Mouse (Mus musculus) left cerebral cortex, adult 2 months (tissue): Measurements from ENCODE around the gene Htr2c. TPM values are rescaled to one million over a fixed set of nuclear protein-coding genes. Genes with fewer than 3 reads are reported as not detected.

Experiments used
- DNase-seq, 2 experiments: peaks; one replicate each; pipeline ENCODE4 v3.0.0; 2021 to 2022; ENCODE audit warnings: low spot score in 2 of 2, mixed read lengths in 1 of 2; ENCODE audit errors: extremely low spot score in 1 of 2
- H3K27ac ChIP-seq: fragments of 200-600 bp; 2 replicates; pipeline ENCODE4 v1.8.1; 2022
- H3K4me3 ChIP-seq: fragments of 200-600 bp; 2 replicates; pipeline ENCODE4 v1.8.1; 2022
- CTCF ChIP-seq: fragments of 200-600 bp; IDR thresholded peaks from 2 replicates; pipeline ENCODE4 v1.8.1; 2022; ENCODE audit warnings: antibody characterized with exemption, mild to moderate bottlenecking, moderate library complexity
- intact Hi-C: fragments of 180-260 bp; cut with DNase I; formaldehyde crosslinking; loops from one replicate; pipeline ENCODE4 v1.15.1; 2025
- microRNA-seq, 2 experiments: library from miRNA; unstranded; fragments of <30 nt; microRNA quantifications; one replicate each; pipeline ENCODE4 v1.2.0; 2021
- total RNA-seq, 2 experiments: library from RNA; stranded (reverse); gene quantifications; 2 replicates each; pipeline ENCODE4 v1.2.3; 2021

The Htr2c gene
- total RNA-seq, 2 experiments from 2014 or later: 25.9 to 34.1 TPM

DNA sequence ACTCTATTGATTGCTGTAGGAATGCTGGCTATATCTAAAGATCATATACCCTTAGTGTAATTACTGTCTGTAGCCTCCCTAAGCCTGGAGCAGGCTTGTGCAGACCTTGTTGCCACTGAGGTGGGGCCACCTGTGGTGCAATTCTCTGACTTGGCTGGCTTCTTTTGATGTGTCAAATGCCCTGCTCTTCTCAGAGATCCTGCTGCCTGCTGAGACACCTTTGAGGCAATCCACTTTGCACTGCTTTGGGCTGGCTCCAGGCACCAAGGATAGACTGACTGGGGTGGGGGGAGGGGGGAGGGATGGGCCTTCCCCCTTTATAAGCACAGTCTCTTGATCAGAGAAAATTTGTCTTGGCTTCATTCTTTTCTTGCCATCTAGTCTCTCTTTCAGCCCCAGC is 252.9 kb downstream of the Htr2c start:
- Histone ChIP-seq H3K4me3 (no peak overlapping the region), H3K27ac (no peak overlapping the region)
- no peak for DNase-seq
- no peak for TF ChIP-seq CTCF
- intact Hi-C loops: no loop called here

- intact Hi-C loops: no loop called here
- DNase-seq: no peak
- no peak overlapping the region for H3K27ac ChIP-seq
- TF ChIP-seq CTCF: no peak
- no peak overlapping the region for H3K4me3 ChIP-seq
Observed at GRCm38 (mm10) chrX:147217382-147218013, 255.2 kb downstream of the Htr2c start.

GRCm38 (mm10) chrX:147238806-147239542 is 276.7 kb downstream of the Htr2c start:
- Histone ChIP-seq H3K27ac (no peak overlapping the region), H3K4me3 (no peak overlapping the region)
- DNase-seq: no peak
- no peak for TF ChIP-seq CTCF
- intact Hi-C loops: no loop called here

Small RNA genes lying within 50 kb of the gene (microRNA-seq; reads per million reads assigned to microRNA genes)
- 1.9 to 3.7 reads per million in 2 experiments for gene Gm22650
- 0 reads per million in 2 experiments for gene Gm24627
- gene Mir1264: 17.0 to 19.5 reads per million in 2 experiments
- 111 to 113 reads per million in 2 experiments for gene Mir1298
- gene Mir1912: 0 to 0.49 reads per million in 2 experiments
- gene Mir448: 15.1 to 24.1 reads per million in 2 experiments
- 10.0 to 20.0 reads per million in 2 experiments for gene Mir764
